In genomic region chr6:97252711-97253221, GRCm38 (mm10) we compare ENCODE assay signal across 10 mouse cellular contexts. TPM values are rescaled to one million over a fixed set of nuclear protein-coding genes. Genes with fewer than 3 reads are reported as not detected.
A peak's percentile ranks its signal among the peaks of the same experiment; 100 is the strongest.
DNase-seq lines count a peak whose midpoint lies in the region; ATAC-seq and TF ChIP-seq lines count a peak whose summit lies in the region.
"Had no signal": no experiment of that assay in that cellular context is flagged by ENCODE, and none has a peak within 500 bp of the region (broad histone marks: within the 10 kb centered on the region; RNA-seq: fewer than 3 reads in every experiment).

Gene Lmod3 (minus strand): TSS chr6:97252759.

- no peaks in the 10 kb centered on the region for H3K27me3 ChIP-seq in lung, embryonic 14.5 days (ENCODE audit: insufficient read depth, low read length)
- no peaks in the 10 kb centered on the region for H3K27me3 ChIP-seq in heart, embryonic 12.5 days (replicated peaks)
- H3K27me3 ChIP-seq in limb, embryonic 15.5 days: no peaks in the 10 kb centered on the region

- 8% methylated on average over 9 of the region's 9 CpGs for WGBS in lung, embryonic 14.5 days
- WGBS in heart, embryonic 12.5 days: 5% methylated on average over 9 of the region's 9 CpGs
- WGBS in limb, embryonic 15.5 days: 26% methylated on average over 9 of the region's 9 CpGs

- DNase-seq in lung, embryonic 14.5 days: peak; percentile 49
- DNase-seq in lung, adult 18-20 months: no peak
- peak; percentile 36 to 40 for DNase-seq in gastrocnemius, adult 8-10 months (ENCODE audit: low spot score in 2 of 2)
- no peak for DNase-seq in cerebellum, adult 8-10 months
- DNase-seq: liver had no signal

- H3K27ac ChIP-seq in lung, embryonic 14.5 days (ENCODE audit: low read depth): peak within 1 kb of the TSS; percentile 44; the same call in 1 of the 2 replicates
- peak within 1 kb of the TSS; percentile 91 for H3K27ac ChIP-seq in heart, embryonic 12.5 days (ENCODE audit: poor library complexity, severe bottlenecking)
- H3K27ac ChIP-seq in limb, embryonic 15.5 days: peak within 1 kb of the TSS; percentile 28; the same call in 1 of the 2 replicates

- H3K4me2 ChIP-seq in lung, embryonic 14.5 days: 0 out of 2 replicates have a peak within 1 kb of the TSS, but pooled peaks have one; percentile 10
- H3K4me2 ChIP-seq in heart, embryonic 12.5 days: peak within 1 kb of the TSS; percentile 63
- no peak within 1 kb of the TSS for H3K4me2 ChIP-seq in limb, embryonic 15.5 days

- no peaks in the 10 kb centered on the region for H3K9me3 ChIP-seq in lung, embryonic 14.5 days (ENCODE audit: low read depth, low read length)
- no peaks in the 10 kb centered on the region for H3K9me3 ChIP-seq in heart, embryonic 12.5 days (replicated peaks)
- no peaks in the 10 kb centered on the region for H3K9me3 ChIP-seq in limb, embryonic 15.5 days

- no peak within 1 kb of the TSS for H3K9ac ChIP-seq in lung, embryonic 14.5 days
- peak within 1 kb of the TSS; percentile 67 for H3K9ac ChIP-seq in heart, embryonic 12.5 days
- no peak within 1 kb of the TSS for H3K9ac ChIP-seq in limb, embryonic 15.5 days

- no peak for ATAC-seq in lung, embryonic 14.5 days (ENCODE audit: insufficient read depth)
- ATAC-seq in heart, embryonic 12.5 days (ENCODE audit: insufficient number of reproducible peaks, low FRiP score): peak; percentile 68
- peak; percentile 72; the same call in 1 of the 2 replicates for ATAC-seq in limb, embryonic 15.5 days (ENCODE audit: insufficient number of reproducible peaks, low FRiP score, low TSS enrichment, low read depth)
- ATAC-seq in cerebellum, adult (ENCODE audit: insufficient number of reproducible peaks, low FRiP score, low TSS enrichment): no peak
- ATAC-seq: forebrain, embryonic 16.5 days; midbrain, embryonic 16.5 days had no signal

- no peak for TF ChIP-seq CTCF in lung, embryonic 14.5 days (IDR thresholded peaks at IDR 0.05; ENCODE audit: low read depth)

- peaks cover 5% of the 10 kb centered on the region; the same call in 1 of the 2 replicates for H3K4me1 ChIP-seq in lung, embryonic 14.5 days (ENCODE audit: insufficient read depth)
- peaks cover 16% of the 10 kb centered on the region; the same call in 1 of the 2 replicates for H3K4me1 ChIP-seq in heart, embryonic 12.5 days (replicated peaks)
- no peaks in the 10 kb centered on the region for H3K4me1 ChIP-seq in limb, embryonic 15.5 days

- no peaks in the 10 kb centered on the region for H3K36me3 ChIP-seq in lung, embryonic 14.5 days (ENCODE audit: insufficient read depth)
- H3K36me3 ChIP-seq in heart, embryonic 12.5 days: 0 out of 2 replicates have a peak, but pooled peaks cover 3% of the 10 kb centered on the region
- no peaks in the 10 kb centered on the region for H3K36me3 ChIP-seq in limb, embryonic 15.5 days

- no peak within 1 kb of the TSS for H3K4me3 ChIP-seq in lung, embryonic 14.5 days (ENCODE audit: low read depth, low read length)
- H3K4me3 ChIP-seq in heart, embryonic 12.5 days: peak within 1 kb of the TSS; percentile 45
- no peak within 1 kb of the TSS for H3K4me3 ChIP-seq in limb, embryonic 15.5 days

RNA-seq across cellular contexts. Expression of gene Lmod3, which starts in this region (rescaled TPM):
- 0.11 and 0.35 TPM in 2 replicates for polyA plus RNA-seq in lung, embryonic 14.5 days (2014; fragmentation: Nextera tagmentation; extraction: Ambion mirVana)
- 10 to 100 TPM; 77.8 to 95.8 (median 86.4) TPM for total RNA-seq in gastrocnemius, adult 8-10 months (2022)
- 18.0 and 18.7 TPM in 2 replicates for polyA plus RNA-seq in heart, embryonic 12.5 days (2016; fragmentation: Nextera tagmentation; extraction: Ambion mirVana)
- polyA plus RNA-seq in limb, embryonic 15.5 days (2015; fragmentation: Nextera tagmentation; extraction: Ambion mirVana): 7.2 and 17.3 TPM in 2 replicates
- polyA plus RNA-seq: forebrain, embryonic 16.5 days; midbrain, embryonic 16.5 days had no signal

Comparison
In these comparisons a context has a peak if more than half of its experiments do, and no peak if none do; other contexts are left out.
1. Peak in DNase-seq, H3K27ac ChIP-seq and H3K4me2 ChIP-seq in lung, embryonic 14.5 days; RNA of the gene not detected or under 1 TPM.
2. ATAC-seq: peak in heart, embryonic 12.5 days (single experiment) and limb, embryonic 15.5 days (single experiment); none in lung, embryonic 14.5 days (single experiment) and cerebellum, adult (single experiment).
3. DNase-seq: peak in gastrocnemius, adult 8-10 months (2 of 2); none in lung, adult 18-20 months (0 of 2) and cerebellum, adult 8-10 months (single experiment).
4. H3K27ac ChIP-seq: peak in every context shown above with its lines; median percentile 91 in heart, embryonic 12.5 days; 44 in lung, embryonic 14.5 days; 28 in limb, embryonic 15.5 days.